Mouse (Mus musculus) lung, postnatal 0 days (tissue): Measurements from ENCODE around the gene Rbfox2. TPM values are rescaled to one million over a fixed set of nuclear protein-coding genes. Genes with fewer than 3 reads are reported as not detected.
"Not testable (repeated sequence)": the region's sequence is repeated elsewhere in the genome, so short reads cannot be mapped to it uniquely, and the experiment has no call there.

Experiments used
- ATAC-seq: fragments of 200-750 bp; cut with Nextera tagmentation; 2 replicates; pipeline ENCODE4 v1.8.0; 2017; ENCODE audit warnings: moderate library complexity
- DNase-seq: peaks from one replicate; pipeline ENCODE4 v3.0.0-alpha.2; 2016; ENCODE audit warnings: low spot score
- H3K27ac ChIP-seq: fragments of 300-500 bp; sonication (generic); 2 replicates; pipeline ENCODE4 v1.5.1; 2014; ENCODE audit warnings: antibody characterized with exemption, mild to moderate bottlenecking, low read length, mixed read lengths
- H3K27me3 ChIP-seq: fragments of 300-500 bp; sonication (generic); replicated peaks from 2 replicates; pipeline ENCODE4 v1.6.1; 2014; ENCODE audit warnings: low read length, mixed read lengths; ENCODE audit not compliant: insufficient read depth
- H3K36me3 ChIP-seq: fragments of 300-500 bp; sonication (generic); 2 replicates; pipeline ENCODE4 v1.6.1; 2014; ENCODE audit warnings: low read length, mixed read lengths; ENCODE audit not compliant: insufficient read depth
- H3K4me1 ChIP-seq: fragments of 300-500 bp; sonication (generic); 2 replicates; pipeline ENCODE4 v1.6.1; 2014; ENCODE audit warnings: antibody characterized with exemption, low read depth, low read length, mixed read lengths; ENCODE audit not compliant: insufficient read depth
- H3K4me2 ChIP-seq: fragments of 300-500 bp; sonication (generic); replicated peaks from 2 replicates; pipeline ENCODE4 v1.6.1; 2014; ENCODE audit warnings: low read depth, mild to moderate bottlenecking, low read length, moderate library complexity, mixed read lengths
- H3K4me3 ChIP-seq: fragments of 300-500 bp; sonication (generic); 2 replicates; pipeline ENCODE4 v1.5.1; 2014; ENCODE audit warnings: low read depth, low read length
- H3K9ac ChIP-seq: fragments of 300-500 bp; sonication (generic); replicated peaks from 2 replicates; pipeline ENCODE4 v1.6.1; 2014; ENCODE audit warnings: low read depth, mild to moderate bottlenecking
- H3K9me3 ChIP-seq: fragments of 300-500 bp; sonication (generic); 2 replicates; pipeline ENCODE4 v1.6.1; 2016; ENCODE audit warnings: low read length, mixed read lengths
- CTCF ChIP-seq: IDR thresholded peaks from 2 replicates; pipeline ENCODE4 v1.5.1; 2016; ENCODE audit warnings: antibody characterized with exemption, mild to moderate bottlenecking
- EP300 ChIP-seq: IDR thresholded peaks from 2 replicates; pipeline ENCODE4 v1.6.1; 2016; ENCODE audit warnings: antibody characterized with exemption, mild to moderate bottlenecking, control low read depth
- WGBS: fragments of 180-500 bp; shearing (Covaris S2); extraction: QIAGEN DNeasy Blood & Tissue Kit; methylation state at CpG from one replicate; pipeline ENCODE4 v1.1.7; 2014; 5-methylcytosine and 5-hydroxymethylcytosine counted together
- polyA plus RNA-seq: library from polyadenylated mRNA; unstranded; fragments of >200 nt; fragmentation: Nextera tagmentation; extraction: Ambion mirVana; gene quantifications from 2 replicates; pipeline ENCODE4 v1.2.1, GENCODE M21; 2015

Rbfox2 gene
- polyA plus RNA-seq, 1 experiment from 2014 or later: 17.4 TPM

DNA sequence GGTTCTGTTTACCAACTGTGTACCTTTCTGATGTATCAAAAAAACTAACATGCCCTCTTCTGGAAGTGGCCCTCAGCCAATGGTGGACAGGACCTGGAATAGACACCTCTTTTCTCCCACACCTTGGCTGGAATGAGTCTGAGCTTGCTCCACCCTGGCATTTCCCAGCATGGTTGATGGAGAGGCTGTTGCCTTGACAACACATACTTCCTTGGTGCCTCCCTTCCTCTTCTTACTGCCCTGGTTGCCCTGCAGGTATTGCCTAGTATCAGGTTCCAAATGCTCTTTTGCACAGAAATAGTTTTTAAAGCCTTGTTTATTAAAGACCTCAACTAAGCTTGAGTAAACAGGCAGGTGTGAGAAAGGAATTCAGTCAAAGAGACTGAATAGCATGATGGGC lies 33.8 kb upstream of the Rbfox2 start:
- H3K4me3 ChIP-seq: no peak overlapping the region
- DNase-seq (peak; percentile 16), ATAC-seq (no peak)
- no peak overlapping the region for H3K9ac ChIP-seq
- no peaks in the 10 kb centered on the region for H3K27me3 ChIP-seq
- H3K27ac ChIP-seq: no peak overlapping the region
- peaks cover 18% of the 10 kb centered on the region for H3K4me1 ChIP-seq
- no peaks in the 10 kb centered on the region for H3K9me3 ChIP-seq
- no peak overlapping the region for H3K4me2 ChIP-seq
- H3K36me3 ChIP-seq: no peaks in the 10 kb centered on the region
- no peak for TF ChIP-seq EP300
- TF ChIP-seq CTCF: no peak

DNA sequence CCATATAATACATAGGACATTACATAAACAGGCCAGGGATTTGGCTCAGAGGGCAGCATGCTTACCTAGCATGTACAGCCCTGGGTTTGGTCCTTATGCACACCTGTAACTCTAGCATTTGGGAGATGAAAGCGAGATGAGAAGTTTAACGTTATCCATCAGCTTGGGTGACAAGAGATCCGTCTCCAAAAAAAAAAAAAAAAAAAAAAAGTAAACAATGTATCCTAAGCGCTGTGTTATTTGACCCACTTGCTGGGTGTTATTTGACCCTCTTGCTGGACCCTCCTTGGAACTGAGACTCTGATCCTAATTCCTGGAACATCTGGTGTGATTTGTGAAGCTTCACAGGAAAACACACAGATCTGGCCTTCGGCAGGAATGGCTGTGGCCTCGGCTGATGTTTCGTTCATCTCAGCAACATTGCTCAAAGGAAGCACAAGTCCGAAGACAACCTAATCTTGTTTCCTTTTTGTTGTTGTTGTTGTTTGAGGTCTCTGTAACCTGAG lies 32.2 kb upstream of the Rbfox2 start:
- H3K9ac ChIP-seq: no peak overlapping the region
- peaks cover 14% of the 10 kb centered on the region for H3K4me1 ChIP-seq
- 36% methylated on average over 8 of the region's 8 CpGs for WGBS
- H3K9me3 ChIP-seq: no peaks in the 10 kb centered on the region
- no peak overlapping the region for H3K4me2 ChIP-seq
- ATAC-seq: no peak
- no peak overlapping the region for H3K4me3 ChIP-seq
- no peak for TF ChIP-seq CTCF
- TF ChIP-seq EP300: no peak
- H3K27me3 ChIP-seq: no peaks in the 10 kb centered on the region
- H3K36me3 ChIP-seq: no peaks in the 10 kb centered on the region
- H3K27ac ChIP-seq: no peak overlapping the region
- no peak for DNase-seq

DNA sequence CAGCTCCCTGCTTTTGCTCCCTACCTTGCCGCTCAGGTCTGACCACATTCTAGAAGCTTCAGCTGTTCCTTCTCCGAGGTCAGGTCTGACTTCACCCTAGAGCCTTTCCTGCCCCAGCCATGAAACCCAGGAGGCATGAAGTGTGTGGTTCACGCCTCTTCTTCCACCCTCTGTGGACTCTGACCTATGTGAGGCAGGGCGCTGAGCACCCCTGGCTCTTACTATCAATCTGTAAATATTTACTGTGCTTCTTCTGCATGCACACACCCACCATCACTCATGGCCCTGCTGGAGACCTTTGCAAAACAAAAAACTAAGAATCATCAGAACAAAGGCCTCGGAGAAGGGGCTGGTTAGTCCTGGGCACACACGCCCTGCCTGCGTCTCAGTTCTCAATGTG lies 31.6 kb upstream of the Rbfox2 start:
- ATAC-seq (no peak), DNase-seq (peak; percentile 31)
- Histone ChIP-seq H3K27me3 (no peaks in the 10 kb centered on the region), H3K27ac (no peak overlapping the region), H3K4me2 (no peak overlapping the region), H3K9ac (no peak overlapping the region), H3K36me3 (no peaks in the 10 kb centered on the region), H3K9me3 (no peaks in the 10 kb centered on the region), H3K4me1 (peaks cover 10% of the 10 kb centered on the region; the same call in 1 of the 2 replicates), H3K4me3 (no peak overlapping the region)
- TF ChIP-seq CTCF (no peak), EP300 (peak; percentile 31; the same call in 1 of the 2 replicates)
- 34% methylated on average over 7 of the region's 7 CpGs for WGBS

DNA sequence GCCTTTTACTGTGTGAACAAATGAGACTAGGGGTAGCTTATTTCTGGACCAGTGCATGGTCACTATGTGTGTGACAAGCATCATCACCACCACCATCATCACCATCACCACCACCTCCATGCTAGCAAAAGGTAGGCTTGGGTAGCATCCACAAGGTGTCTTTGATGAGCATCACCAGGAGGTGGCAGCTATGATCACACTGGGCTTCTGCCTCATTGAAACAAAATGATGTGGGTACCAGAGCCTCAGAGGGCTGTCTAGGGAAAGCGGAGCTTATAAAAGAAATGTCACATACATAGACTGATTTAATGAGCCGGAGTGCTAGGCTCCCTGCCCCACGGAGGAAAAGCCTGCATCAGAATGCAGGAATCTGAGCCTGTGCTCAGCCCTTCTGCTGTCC lies 31.1 kb upstream of the Rbfox2 start:
- WGBS: 72% methylated on average over 3 of the region's 3 CpGs
- Histone ChIP-seq H3K4me1 (peaks cover 6% of the 10 kb centered on the region; the same call in 1 of the 2 replicates), H3K36me3 (no peaks in the 10 kb centered on the region), H3K27ac (no peak overlapping the region), H3K9me3 (no peaks in the 10 kb centered on the region), H3K27me3 (no peaks in the 10 kb centered on the region), H3K4me2 (no peak overlapping the region), H3K9ac (no peak overlapping the region), H3K4me3 (no peak overlapping the region)
- no peak for DNase-seq
- peak; percentile 38 for TF ChIP-seq CTCF
- TF ChIP-seq EP300: no peak
- no peak for ATAC-seq

DNA sequence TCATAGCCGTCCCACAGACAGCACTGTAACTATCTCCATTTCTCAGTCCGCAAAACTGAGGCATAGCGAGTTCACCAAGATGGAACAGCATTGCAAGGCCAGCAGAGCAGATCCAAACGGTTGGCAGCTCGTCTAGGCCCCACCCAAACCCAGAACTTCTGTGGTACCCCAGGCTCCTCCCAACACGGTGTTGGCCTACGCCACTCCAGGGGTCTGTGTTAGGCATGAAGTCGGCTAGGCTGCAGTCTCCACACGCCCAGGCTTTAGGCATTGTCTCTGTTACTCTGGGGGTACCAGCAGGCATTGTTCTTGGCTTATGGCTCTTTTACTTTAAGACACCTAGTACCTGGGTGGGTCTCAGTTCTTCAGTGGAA lies 30.2 kb upstream of the Rbfox2 start:
- Histone ChIP-seq H3K9me3 (no peaks in the 10 kb centered on the region), H3K4me1 (no peaks in the 10 kb centered on the region; the same call in 1 of the 2 replicates), H3K4me2 (peak overlapping the region; percentile 54), H3K4me3 (no peak overlapping the region), H3K27ac (peak overlapping the region; percentile 77), H3K9ac (no peak overlapping the region), H3K36me3 (no peaks in the 10 kb centered on the region), H3K27me3 (no peaks in the 10 kb centered on the region)
- ATAC-seq (no peak), DNase-seq (no peak)
- 42% methylated on average over 9 of the region's 9 CpGs for WGBS
- TF ChIP-seq EP300 (no peak), CTCF (no peak)

DNA sequence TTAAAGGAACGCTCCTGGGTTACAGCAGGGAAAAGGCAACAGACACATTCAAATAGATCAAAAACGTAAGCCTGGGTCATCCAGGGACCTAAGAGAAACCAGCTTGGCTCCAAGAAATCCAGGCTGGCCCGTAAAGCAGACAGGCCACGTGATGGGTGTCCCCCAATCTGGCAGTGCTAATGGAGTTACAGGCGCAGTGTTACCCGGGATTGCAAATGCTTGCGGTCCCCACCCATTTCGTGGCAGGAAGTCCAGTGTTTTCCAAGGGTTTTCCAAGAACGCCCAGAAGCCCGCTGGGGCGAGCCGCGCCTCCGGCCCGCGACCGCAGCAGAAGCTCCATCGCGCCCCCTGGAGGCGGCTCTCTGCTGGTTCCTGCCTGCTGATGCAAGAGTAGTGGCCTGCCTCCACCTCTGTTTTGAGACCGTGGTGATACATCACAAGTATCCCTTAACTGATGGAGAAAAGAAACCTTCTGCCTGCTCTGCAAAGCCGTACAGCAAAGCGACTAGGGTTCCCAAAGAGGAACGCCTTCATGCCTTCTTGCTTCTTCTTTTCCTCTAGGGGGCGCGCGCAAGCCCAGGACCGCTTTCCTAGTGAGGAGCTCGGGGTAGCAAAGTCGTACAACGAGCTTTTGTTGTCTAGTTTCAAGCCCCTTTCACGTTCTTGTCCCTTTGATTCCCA lies 29.6 kb upstream of the Rbfox2 start:
- DNase-seq (peak; percentile 98), ATAC-seq (peak; percentile 95)
- H3K4me2 ChIP-seq: peak overlapping the region; percentile 54
- 3% methylated on average over 31 of the region's 32 CpGs for WGBS
- no peaks in the 10 kb centered on the region for H3K4me1 ChIP-seq
- H3K27ac ChIP-seq: peak overlapping the region; percentile 77
- no peaks in the 10 kb centered on the region for H3K9me3 ChIP-seq
- TF ChIP-seq EP300 (peak; percentile 81), CTCF (peak; percentile 91)
- peak overlapping the region; percentile 15; the same call in 1 of the 2 replicates for H3K4me3 ChIP-seq
- 0 out of 2 replicates have a peak overlapping the region, but pooled peaks have one; percentile 23 for H3K9ac ChIP-seq
- no peaks in the 10 kb centered on the region for H3K27me3 ChIP-seq
- H3K36me3 ChIP-seq: no peaks in the 10 kb centered on the region

DNA sequence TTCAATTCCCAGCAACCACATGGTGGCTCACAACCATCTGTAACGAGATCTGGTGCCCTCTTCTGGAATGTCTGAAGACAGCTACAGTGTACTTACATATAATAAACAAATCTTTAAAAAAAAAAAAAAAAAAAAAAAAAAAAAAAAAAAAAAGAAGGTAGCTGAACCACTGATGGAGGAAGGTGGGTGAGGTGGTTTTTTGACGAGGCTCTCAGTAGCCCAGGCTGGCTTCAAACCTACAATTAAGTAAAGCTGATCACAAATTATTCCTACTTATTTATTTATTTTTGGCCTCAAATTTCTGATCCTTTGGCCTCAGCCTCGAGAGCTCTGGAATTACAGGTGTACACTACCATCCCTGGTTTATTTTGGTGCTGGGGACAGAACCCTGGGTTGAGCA lies 28.4 kb upstream of the Rbfox2 start:
- H3K4me1 ChIP-seq, H3K9ac ChIP-seq, H3K9me3 ChIP-seq, H3K4me3 ChIP-seq, H3K36me3 ChIP-seq, ATAC-seq, H3K4me2 ChIP-seq, H3K27me3 ChIP-seq, DNase-seq, H3K27ac ChIP-seq: not testable (repeated sequence)
- WGBS: 92% methylated on average over 3 of the region's 3 CpGs
